Comparison of ENCODE assay signal across 29 mouse cellular contexts in the genomic region with DNA sequence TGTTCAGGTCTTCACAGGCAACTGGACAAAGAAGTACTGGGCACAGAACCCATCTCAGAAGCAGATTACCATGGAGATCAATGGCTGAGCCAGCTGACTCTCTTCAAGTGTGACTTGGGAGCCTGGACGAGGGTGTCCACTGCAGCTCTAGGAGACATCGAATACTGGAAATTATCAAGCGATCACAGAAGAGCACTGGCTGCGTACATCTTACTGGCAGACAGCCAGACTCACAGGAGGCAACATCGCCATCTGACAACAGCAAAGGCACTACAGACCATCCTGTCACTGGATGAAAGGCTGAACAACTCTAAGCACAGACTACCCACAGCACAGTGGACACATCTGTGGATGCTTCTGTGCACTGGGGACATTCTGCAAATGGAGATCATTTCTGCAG. TPM values are rescaled to one million over a fixed set of nuclear protein-coding genes. Genes with fewer than 3 reads are reported as not detected.
A peak's percentile ranks its signal among the peaks of the same experiment; 100 is the strongest.
DNase-seq lines count a peak whose midpoint lies in the region; ATAC-seq and TF ChIP-seq lines count a peak whose summit lies in the region.
"Had no signal": no experiment of that assay in that cellular context is flagged by ENCODE, and none has a peak within 500 bp of the region (broad histone marks: within the 10 kb centered on the region; RNA-seq: fewer than 3 reads in every experiment).

No protein-coding gene starts in this region.

- no peaks in the 10 kb centered on the region for H3K4me1 ChIP-seq in midbrain, postnatal 0 days (ENCODE audit: insufficient read depth, low read length)
- H3K4me1 ChIP-seq in midbrain, embryonic 11.5 days (ENCODE audit: control insufficient read depth, insufficient read depth, low read length) = no peaks in the 10 kb centered on the region
- H3K4me1 ChIP-seq: embryonic facial prominence, embryonic 10.5 days; embryonic facial prominence, embryonic 13.5 days; hindbrain, embryonic 12.5 days; hindbrain, embryonic 15.5 days had no signal

- TF ChIP-seq CTCF in midbrain, postnatal 0 days (IDR thresholded peaks at IDR 0.05) = no peak

- peaks cover 13% of the 10 kb centered on the region; the same call in 1 of the 2 replicates for H3K36me3 ChIP-seq in midbrain, postnatal 0 days (ENCODE audit: insufficient read depth, low read length)
- H3K36me3 ChIP-seq in midbrain, embryonic 11.5 days (ENCODE audit: control insufficient read depth, insufficient read depth, low read length) = no peaks in the 10 kb centered on the region

- no peak overlapping the region for H3K4me2 ChIP-seq in midbrain, postnatal 0 days (ENCODE audit: low read depth, low read length, poor library complexity, severe bottlenecking)
- no peak overlapping the region for H3K4me2 ChIP-seq in midbrain, embryonic 11.5 days
- H3K4me2 ChIP-seq: embryonic facial prominence, embryonic 13.5 days; heart, embryonic 11.5 days; hindbrain, embryonic 12.5 days; hindbrain, embryonic 15.5 days had no signal

- peak; percentile 3 for DNase-seq in midbrain, postnatal 0 days (ENCODE audit: low spot score)
- DNase-seq in midbrain, embryonic 11.5 days (ENCODE audit: low spot score, missing footprints) = no peak
- DNase-seq in MN1 (ENCODE audit: low spot score) = peak; percentile 58
- DNase-seq in ovary, postnatal 36 days (ENCODE audit: low spot score) = no peak
- DNase-seq in cerebellum, adult 11 months = no peak
- DNase-seq: adrenal gland, postnatal 10 days; adrenal gland, postnatal 36 days; cerebellum, adult 11-12 months; cerebellum, adult 9-10 months; cerebellum, postnatal 25 days; forebrain, postnatal 0 days; gastrocnemius, adult 2 months; gastrocnemius, postnatal 14 days; heart, adult 11 months had no signal

- 87% methylated on average over 5 of the region's 5 CpGs for WGBS in midbrain, postnatal 0 days
- 96% methylated on average over 5 of the region's 5 CpGs for WGBS in midbrain, embryonic 11.5 days

- H3K4me3 ChIP-seq in midbrain, postnatal 0 days (ENCODE audit: low read depth, low read length) = no peak overlapping the region
- no peak overlapping the region for H3K4me3 ChIP-seq in midbrain, embryonic 11.5 days (ENCODE audit: low read depth, low read length)
- H3K4me3 ChIP-seq: embryonic facial prominence, embryonic 10.5 days; embryonic facial prominence, embryonic 13.5 days; gastrocnemius, adult 2 months; hindbrain, embryonic 12.5 days; hindbrain, embryonic 15.5 days had no signal

- ATAC-seq in midbrain, postnatal 0 days (ENCODE audit: low FRiP score) = no peak
- ATAC-seq in midbrain, embryonic 11.5 days (ENCODE audit: low FRiP score) = no peak
- peak; percentile 64 for ATAC-seq in erythroblast, adult 5-6 weeks (replicated peaks; ENCODE audit: low FRiP score, poor library complexity, severe bottlenecking)
- peak; percentile 45 for ATAC-seq in megakaryocyte-erythroid progenitor cell, adult 5-6 weeks (replicated peaks; ENCODE audit: low FRiP score, low TSS enrichment, poor library complexity, severe bottlenecking)
- ATAC-seq: CD4-positive, CD25-positive, alpha-beta regulatory T cell, adult 4 months; forebrain, embryonic 14.5 days; forebrain, postnatal 0 days; intestine, postnatal 0 days; Patski had no signal

- no peak overlapping the region for H3K27ac ChIP-seq in midbrain, postnatal 0 days (ENCODE audit: low read depth, low read length)
- H3K27ac ChIP-seq in midbrain, embryonic 11.5 days (ENCODE audit: low read depth, low read length) = no peak overlapping the region
- H3K27ac ChIP-seq: embryonic facial prominence, embryonic 10.5 days; embryonic facial prominence, embryonic 13.5 days; gastrocnemius, adult 2 months; hindbrain, embryonic 12.5 days; hindbrain, embryonic 15.5 days had no signal

- H3K9ac ChIP-seq in midbrain, postnatal 0 days (replicated peaks; ENCODE audit: low read length, poor library complexity, severe bottlenecking) = no peak overlapping the region
- H3K9ac ChIP-seq in midbrain, embryonic 11.5 days (ENCODE audit: low read length) = no peak overlapping the region
- H3K9ac ChIP-seq: embryonic facial prominence, embryonic 13.5 days; forebrain, postnatal 0 days; hindbrain, embryonic 12.5 days; hindbrain, embryonic 15.5 days had no signal

- H3K27me3 ChIP-seq in midbrain, postnatal 0 days (ENCODE audit: insufficient read depth, low read length) = no peaks in the 10 kb centered on the region
- H3K27me3 ChIP-seq in midbrain, embryonic 11.5 days (ENCODE audit: control insufficient read depth, insufficient read depth, low read length) = no peaks in the 10 kb centered on the region
- H3K27me3 ChIP-seq: embryonic facial prominence, embryonic 13.5 days; hindbrain, embryonic 12.5 days; hindbrain, embryonic 15.5 days; Patski had no signal

- no peaks in the 10 kb centered on the region for H3K9me3 ChIP-seq in midbrain, postnatal 0 days (ENCODE audit: low read length)
- no peaks in the 10 kb centered on the region for H3K9me3 ChIP-seq in midbrain, embryonic 11.5 days (ENCODE audit: control insufficient read depth, low read length)
- H3K9me3 ChIP-seq: embryonic facial prominence, embryonic 10.5 days; embryonic facial prominence, embryonic 13.5 days; hindbrain, embryonic 12.5 days; hindbrain, embryonic 15.5 days had no signal

RNA-seq across cellular contexts. Expression of a gene that starts 13.2 kb away (rescaled TPM):
- 1.6 TPM in 1 of 2 replicates, not detected in the other for total RNA-seq in midbrain, postnatal 0 days (2014; rRNA removed)
- 0.12 and 0.26 TPM in 2 replicates for polyA plus RNA-seq in midbrain, postnatal 0 days (2015; fragmentation: Nextera tagmentation; extraction: Ambion mirVana)
- 0.33 and 0.34 TPM in 2 replicates for polyA plus RNA-seq in midbrain, embryonic 11.5 days (2014; fragmentation: Nextera tagmentation; extraction: Ambion mirVana)
- 99.9 and 127 TPM in 2 replicates for total RNA-seq in erythroblast, adult 5-6 weeks (2015; ENCODE audit: low replicate concordance)
- 102 and 125 TPM in 2 replicates for total RNA-seq in erythroblast, adult 5-6 weeks (2017; ENCODE audit: low replicate concordance)
- 5.8 TPM in 1 of 2 replicates, not detected in the other for total RNA-seq in megakaryocyte-erythroid progenitor cell, adult 5-6 weeks (2014; fragmentation: Nextera tagmentation)
- total RNA-seq in megakaryocyte-erythroid progenitor cell, adult 5-6 weeks (2017) = 2.4 and 2.8 TPM in 2 replicates
- polyA plus RNA-seq: C2C12; CD4-positive, CD25-positive, alpha-beta regulatory T cell, adult 4 months had no signal

RNA-seq across cellular contexts. Expression of a gene that starts 16.3 kb away (rescaled TPM):
- total RNA-seq in midbrain, postnatal 0 days (2014; rRNA removed) = 15.0 and 23.9 TPM in 2 replicates
- 23.7 and 24.7 TPM in 2 replicates for polyA plus RNA-seq in midbrain, postnatal 0 days (2015; fragmentation: Nextera tagmentation; extraction: Ambion mirVana)
- polyA plus RNA-seq in midbrain, embryonic 11.5 days (2014; fragmentation: Nextera tagmentation; extraction: Ambion mirVana) = 38.5 and 44.9 TPM in 2 replicates
- total RNA-seq in erythroblast, adult 5-6 weeks (2015; ENCODE audit: low replicate concordance) = 0.77 and 4.8 TPM in 2 replicates
- 4.0 and 4.3 TPM in 2 replicates for total RNA-seq in erythroblast, adult 5-6 weeks (2017; ENCODE audit: low replicate concordance)
- total RNA-seq in megakaryocyte-erythroid progenitor cell, adult 5-6 weeks (2014; fragmentation: Nextera tagmentation) = 16.0 and 58.0 TPM in 2 replicates
- 15.2 and 29.0 TPM in 2 replicates for total RNA-seq in megakaryocyte-erythroid progenitor cell, adult 5-6 weeks (2017)

RNA-seq across cellular contexts. Expression of a gene that starts 22.2 kb away (rescaled TPM):
- 0.22 and 0.33 TPM in 2 replicates for total RNA-seq in midbrain, postnatal 0 days (2014; rRNA removed)
- 0.07 and 0.16 TPM in 2 replicates for polyA plus RNA-seq in midbrain, postnatal 0 days (2015; fragmentation: Nextera tagmentation; extraction: Ambion mirVana)
- 0.20 and 0.36 TPM in 2 replicates for polyA plus RNA-seq in midbrain, embryonic 11.5 days (2014; fragmentation: Nextera tagmentation; extraction: Ambion mirVana)
- total RNA-seq in erythroblast, adult 5-6 weeks (2015; ENCODE audit: low replicate concordance) = 0.38 TPM in 1 of 2 replicates, not detected in the other
- not detected in 2 replicates for total RNA-seq in erythroblast, adult 5-6 weeks (2017; ENCODE audit: low replicate concordance)
- 2.4 and 4.6 TPM in 2 replicates for total RNA-seq in megakaryocyte-erythroid progenitor cell, adult 5-6 weeks (2014; fragmentation: Nextera tagmentation)
- 0.75 and 1.3 TPM in 2 replicates for total RNA-seq in megakaryocyte-erythroid progenitor cell, adult 5-6 weeks (2017)
- total RNA-seq: gastrocnemius, postnatal 4 days; heart, postnatal 25 days had no signal
- polyA plus RNA-seq: C2C12; forebrain, embryonic 14.5 days; heart, embryonic 14.5 days; intestine, postnatal 0 days had no signal

RNA-seq across cellular contexts. Expression of a gene that starts 26.5 kb away (rescaled TPM):
- total RNA-seq in midbrain, postnatal 0 days (2014; rRNA removed) = 10.0 and 14.3 TPM in 2 replicates
- 33.5 TPM in 2 replicates for polyA plus RNA-seq in midbrain, postnatal 0 days (2015; fragmentation: Nextera tagmentation; extraction: Ambion mirVana)
- 28.2 and 31.4 TPM in 2 replicates for polyA plus RNA-seq in midbrain, embryonic 11.5 days (2014; fragmentation: Nextera tagmentation; extraction: Ambion mirVana)
- 1.9 and 3.6 TPM in 2 replicates for total RNA-seq in erythroblast, adult 5-6 weeks (2015; ENCODE audit: low replicate concordance)
- total RNA-seq in erythroblast, adult 5-6 weeks (2017; ENCODE audit: low replicate concordance) = 3.8 and 4.3 TPM in 2 replicates
- 3.1 and 6.8 TPM in 2 replicates for total RNA-seq in megakaryocyte-erythroid progenitor cell, adult 5-6 weeks (2014; fragmentation: Nextera tagmentation)
- 7.5 and 11.0 TPM in 2 replicates for total RNA-seq in megakaryocyte-erythroid progenitor cell, adult 5-6 weeks (2017)

RNA-seq across cellular contexts. Expression of a gene that starts 26.5 kb away (rescaled TPM):
- total RNA-seq in midbrain, postnatal 0 days (2014; rRNA removed) = 24.3 and 25.2 TPM in 2 replicates
- 13.4 and 13.5 TPM in 2 replicates for polyA plus RNA-seq in midbrain, postnatal 0 days (2015; fragmentation: Nextera tagmentation; extraction: Ambion mirVana)
- polyA plus RNA-seq in midbrain, embryonic 11.5 days (2014; fragmentation: Nextera tagmentation; extraction: Ambion mirVana) = 18.7 and 22.0 TPM in 2 replicates
- 6.1 and 6.3 TPM in 2 replicates for total RNA-seq in erythroblast, adult 5-6 weeks (2015; ENCODE audit: low replicate concordance)
- 18.2 and 26.5 TPM in 2 replicates for total RNA-seq in erythroblast, adult 5-6 weeks (2017; ENCODE audit: low replicate concordance)
- total RNA-seq in megakaryocyte-erythroid progenitor cell, adult 5-6 weeks (2014; fragmentation: Nextera tagmentation) = 21.0 and 26.5 TPM in 2 replicates
- total RNA-seq in megakaryocyte-erythroid progenitor cell, adult 5-6 weeks (2017) = 40.9 and 47.8 TPM in 2 replicates

Comparison
In these comparisons a context has a peak if more than half of its experiments do, and no peak if none do; other contexts are left out.
1. DNase-seq: peak in midbrain, postnatal 0 days (single experiment) and MN1 (single experiment); none in midbrain, embryonic 11.5 days (single experiment), ovary, postnatal 36 days (single experiment) and cerebellum, adult 11 months (single experiment).
2. ATAC-seq: peak in erythroblast, adult 5-6 weeks (single experiment) and megakaryocyte-erythroid progenitor cell, adult 5-6 weeks (single experiment); none in midbrain, postnatal 0 days (single experiment) and midbrain, embryonic 11.5 days (single experiment).
3. RNA of a gene that starts 13.2 kb away (total RNA-seq): 99.9 to 127 TPM in erythroblast, adult 5-6 weeks; 2.4 to 5.8 TPM in megakaryocyte-erythroid progenitor cell, adult 5-6 weeks and 1.6 TPM in midbrain, postnatal 0 days; every median in the first group is over 10 times any median in the second.